Mouse (Mus musculus) ES-E14 (cell line): ENCODE measurements around the gene Tkt. TPM values are rescaled to one million over a fixed set of nuclear protein-coding genes. Genes with fewer than 3 reads are reported as not detected.
"Not testable (repeated sequence)": the region's sequence is repeated elsewhere in the genome, so short reads cannot be mapped to it uniquely, and the experiment has no call there.

ENCODE experiments used
- DNase-seq: peaks from one replicate; pipeline ENCODE4 v3.0.0-alpha.2; 2013; ENCODE audit warnings: low read depth, low spot score
- H3K27ac ChIP-seq: 2 replicates; pipeline ENCODE4 v1.5.1; 2012; ENCODE audit warnings: low read depth, mild to moderate bottlenecking, low read length, moderate library complexity, mixed read lengths; ENCODE audit not compliant: poor library complexity, insufficient read depth, severe bottlenecking
- H3K36me3 ChIP-seq: 2 replicates; pipeline ENCODE4 v1.6.1; 2012; ENCODE audit warnings: mild to moderate bottlenecking, low read length, moderate library complexity, mixed read lengths; ENCODE audit not compliant: control insufficient read depth, poor library complexity, insufficient read depth, severe bottlenecking
- H3K4me1 ChIP-seq, 2 experiments: fragments of 150-350 bp in 1 of 2; sonication (generic) in 1 of 2; 2 replicates each; pipeline ENCODE4 v1.6.1; 2012; ENCODE audit warnings: low read length in 2 of 2, mild to moderate bottlenecking in 1 of 2, mixed read lengths in 1 of 2; ENCODE audit not compliant: control insufficient read depth in 2 of 2, insufficient read depth in 2 of 2, poor library complexity in 1 of 2
- H3K4me3 ChIP-seq, 2 experiments: fragments of 150-350 bp in 1 of 2; sonication (generic) in 1 of 2; 2 replicates each; pipeline ENCODE4 v1.5.1; 2012; ENCODE audit warnings: low read length in 2 of 2, low read depth in 1 of 2, mild to moderate bottlenecking in 1 of 2, mixed read lengths in 1 of 2; ENCODE audit not compliant: insufficient read depth in 1 of 2, poor library complexity in 1 of 2, severe bottlenecking in 1 of 2
- H3K9ac ChIP-seq: 2 replicates; pipeline ENCODE4 v1.6.1; 2012; ENCODE audit warnings: low read depth, mild to moderate bottlenecking, low read length, mixed read lengths; ENCODE audit not compliant: poor library complexity, insufficient read depth, severe bottlenecking
- H3K9me3 ChIP-seq: fragments of 150-350 bp; sonication (generic); 2 replicates; pipeline ENCODE4 v1.6.1; 2012; ENCODE audit warnings: low read depth, mild to moderate bottlenecking, low read length; ENCODE audit not compliant: control insufficient read depth, insufficient read depth
- CHD2 ChIP-seq: IDR thresholded peaks from 2 replicates; pipeline ENCODE4 v1.6.1; 2014; ENCODE audit warnings: mild to moderate bottlenecking, low read depth, low read length, inconsistent platforms
- HCFC1 ChIP-seq: IDR thresholded peaks from 2 replicates; pipeline ENCODE4 v1.6.1; 2012; ENCODE audit warnings: low read length, inconsistent platforms, borderline replicate concordance; ENCODE audit not compliant: insufficient read depth
- MAFK ChIP-seq: IDR thresholded peaks from 2 replicates; pipeline ENCODE4 v1.6.1; 2014; ENCODE audit warnings: mild to moderate bottlenecking, low read depth, low read length, inconsistent platforms; ENCODE audit not compliant: insufficient read depth
- ZC3H11A ChIP-seq: IDR thresholded peaks from 2 replicates; pipeline ENCODE4 v1.6.1; 2012; ENCODE audit warnings: low read depth, mild to moderate bottlenecking, inconsistent platforms, low read length, borderline replicate concordance
- ZNF384 ChIP-seq: IDR thresholded peaks from 2 replicates; pipeline ENCODE4 v1.6.1; 2012; ENCODE audit warnings: low read depth, low read length, inconsistent platforms
- in situ Hi-C, 2 experiments: fragments of 600-800 bp; cut with MboI; formaldehyde crosslinking; loops; one replicate each; pipeline ENCODE4 v1.15.1; 2025; ENCODE audit warnings: low sequenced_read_pairs in 2 of 2, inconsistent platforms in 1 of 2; ENCODE audit not compliant: unreplicated experiment in 2 of 2
- total RNA-seq: library from RNA; depleted of rRNA; stranded (reverse); fragments of 300-350 nt; gene quantifications from 2 replicates; pipeline ENCODE4 v1.2.3, GENCODE M21; 2012

The Tkt gene
- total RNA-seq, 1 experiment = 740 TPM

GRCm38 (mm10) chr14:30575791-30576190 lies 27.6 kb downstream of the Tkt start:
- in situ Hi-C loops = no loop called here
- H3K9me3 ChIP-seq = no peaks in the 10 kb centered on the region
- DNase-seq = no peak
- H3K27ac ChIP-seq = peak overlapping the region; percentile 34; the same call in 1 of the 2 replicates
- TF ChIP-seq HCFC1 (no peak), ZNF384 (no peak), MAFK (no peak)
- H3K4me3 ChIP-seq = no peak overlapping the region
- H3K9ac ChIP-seq = peak overlapping the region; percentile 44
- peaks cover 0 to 20% of the 10 kb centered on the region in 2 experiments; a peak in 3 of 4 replicates for H3K4me1 ChIP-seq
- peaks cover 47% of the 10 kb centered on the region for H3K36me3 ChIP-seq

- no peak for TF ChIP-seq CHD2
- no peak for TF ChIP-seq HCFC1
- TF ChIP-seq MAFK = no peak
- TF ChIP-seq ZNF384 = no peak
- no peak for TF ChIP-seq ZC3H11A
- Histone ChIP-seq H3K36me3 (peaks cover 43% of the 10 kb centered on the region), H3K9ac (peak overlapping the region; percentile 55), H3K9me3 (no peaks in the 10 kb centered on the region), H3K27ac (no peak overlapping the region), H3K4me3 (no peak overlapping the region), H3K4me1 (peaks cover 0 to 24% of the 10 kb centered on the region in 2 experiments; a peak in 3 of 4 replicates)
- DNase-seq = no peak
- in situ Hi-C loops = no loop called here
These were observed 28.1 kb downstream of the Tkt start for GRCm38 (mm10) chr14:30576260-30576659.

GRCm38 (mm10) chr14:30577303-30578062 lies 29.3 kb downstream of the Tkt start:
- H3K9ac ChIP-seq, H3K27ac ChIP-seq, in situ Hi-C loops, H3K4me3 ChIP-seq, DNase-seq, H3K9me3 ChIP-seq: not testable (repeated sequence)
- Histone ChIP-seq H3K4me1 (peaks cover 0 to 25% of the 10 kb centered on the region in 2 experiments; a peak in 3 of 4 replicates), H3K36me3 (peaks cover 30% of the 10 kb centered on the region)

DNA sequence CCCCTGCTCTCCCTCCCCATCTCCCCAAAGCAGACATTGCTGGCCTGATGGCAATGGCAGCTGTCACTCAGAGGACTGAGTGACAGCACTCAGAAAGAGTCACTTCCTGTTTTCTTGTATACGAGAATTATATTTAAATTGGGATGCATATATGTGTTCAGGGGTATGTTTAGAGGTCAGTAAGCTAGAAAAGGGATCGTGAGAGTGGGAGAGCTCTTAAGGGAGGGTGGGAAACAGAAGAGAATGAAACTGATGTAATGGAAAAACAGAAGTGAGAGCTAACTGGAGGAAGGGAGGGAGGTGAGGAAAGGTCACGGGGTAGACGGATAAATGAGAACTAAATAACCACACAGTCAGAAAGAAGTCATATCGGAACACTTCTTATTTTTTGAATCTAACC lies 31.0 kb downstream of the Tkt start:
- in situ Hi-C loops = no loop called here
- peaks cover 0 to 22% of the 10 kb centered on the region in 2 experiments; a peak in 3 of 4 replicates for H3K4me1 ChIP-seq
- DNase-seq = no peak
- no peak overlapping the region for H3K9ac ChIP-seq
- peak overlapping the region; percentile 88; the same call in 1 of the 2 replicates for H3K27ac ChIP-seq
- H3K9me3 ChIP-seq = no peaks in the 10 kb centered on the region
- peaks cover 15% of the 10 kb centered on the region for H3K36me3 ChIP-seq
- TF ChIP-seq ZC3H11A (no peak), CHD2 (no peak), ZNF384 (no peak), HCFC1 (no peak), MAFK (no peak)
- H3K4me3 ChIP-seq = no peak overlapping the region

DNA sequence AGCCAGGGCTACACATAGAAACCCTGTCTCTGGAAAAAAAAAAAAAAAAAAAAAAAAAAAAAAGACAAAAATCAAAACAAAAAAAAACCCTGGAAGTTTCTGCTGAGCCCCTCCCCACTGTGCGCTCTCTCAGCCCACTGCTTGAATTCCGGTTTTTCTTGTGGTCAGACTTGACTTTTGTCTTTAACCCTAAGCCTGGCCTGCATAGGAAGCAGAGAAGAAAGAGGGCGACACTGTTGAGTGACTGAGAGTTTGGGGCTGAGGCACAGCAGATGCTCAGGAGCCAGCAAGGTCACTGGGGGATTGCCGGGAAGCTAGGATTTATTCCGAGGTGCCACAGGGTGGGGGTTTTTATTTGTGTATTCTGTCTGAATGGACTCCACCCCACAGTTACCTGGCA lies 31.7 kb downstream of the Tkt start:
- Histone ChIP-seq H3K36me3 (peaks cover 12% of the 10 kb centered on the region), H3K9me3 (no peaks in the 10 kb centered on the region), H3K4me3 (no peak overlapping the region), H3K4me1 (peaks cover 3 to 25% of the 10 kb centered on the region in 2 experiments), H3K27ac (peak overlapping the region; percentile 88), H3K9ac (peak overlapping the region; percentile 42; the same call in 1 of the 2 replicates)
- in situ Hi-C loops = no loop called here
- no peak for TF ChIP-seq HCFC1
- TF ChIP-seq ZNF384 = peak; percentile 91
- DNase-seq = peak; percentile 48
